Mouse (Mus musculus) myocyte (in vitro differentiated cells): ENCODE measurements around the gene Ccdc155. TPM values are rescaled to one million over a fixed set of nuclear protein-coding genes. Genes with fewer than 3 reads are reported as not detected.

Experiments
- H3K27me3 ChIP-seq: one replicate; pipeline ENCODE4 v1.6.1; 2011; ENCODE audit not compliant: control insufficient read depth, insufficient read depth, insufficient read length
- H3K36me3 ChIP-seq: one replicate; pipeline ENCODE4 v1.6.1; 2011; ENCODE audit not compliant: control insufficient read depth, insufficient read depth
- H3K4me2 ChIP-seq: one replicate; pipeline ENCODE4 v1.6.1; 2011; ENCODE audit warnings: low read depth, control low read depth
- H3K4me3 ChIP-seq: one replicate; pipeline ENCODE4 v1.5.1; 2011; ENCODE audit warnings: mild to moderate bottlenecking, control low read depth, moderate library complexity
- H3K79me2 ChIP-seq: one replicate; pipeline ENCODE4 v1.6.1; 2011; ENCODE audit not compliant: control insufficient read depth, insufficient read depth
- H3ac ChIP-seq: one replicate; pipeline ENCODE4 v1.6.1; 2011; ENCODE audit not compliant: control insufficient read depth, insufficient read length
- CEBPB ChIP-seq: IDR thresholded peaks from 2 replicates; pipeline ENCODE4 v1.6.1; 2011; ENCODE audit warnings: mild to moderate bottlenecking, moderate library complexity; ENCODE audit not compliant: poor library complexity, insufficient read depth, severe bottlenecking
- E2F4 ChIP-seq: IDR thresholded peaks from one replicate; pipeline ENCODE4 v1.6.1; 2011; ENCODE audit warnings: mild to moderate bottlenecking, control low read depth, moderate library complexity; ENCODE audit not compliant: insufficient read depth
- MAX ChIP-seq: IDR thresholded peaks from one replicate; pipeline ENCODE4 v1.6.1; 2011; ENCODE audit warnings: low read depth, mild to moderate bottlenecking, control low read depth
- MYOD1 ChIP-seq, 3 experiments: IDR thresholded peaks; one replicate each; pipeline ENCODE4 v1.6.1; 2011; ENCODE audit warnings: control low read depth in 2 of 3, low read depth in 2 of 3, mild to moderate bottlenecking in 2 of 3, moderate library complexity in 1 of 3; ENCODE audit not compliant: insufficient read length in 2 of 3, control insufficient read depth in 1 of 3
- MYOG ChIP-seq, 3 experiments: IDR thresholded peaks; one replicate each; pipeline ENCODE4 v1.6.1; 2011; ENCODE audit warnings: control low read depth in 2 of 3, low read depth in 2 of 3, mild to moderate bottlenecking in 2 of 3; ENCODE audit not compliant: insufficient read length in 2 of 3, control insufficient read depth in 1 of 3, insufficient read depth in 1 of 3
- POLR2A ChIP-seq: IDR thresholded peaks from one replicate; pipeline ENCODE4 v1.6.1; 2011; ENCODE audit warnings: low read depth, mild to moderate bottlenecking, control low read depth, moderate library complexity; ENCODE audit not compliant: insufficient read length
- POLR2AphosphoS2 ChIP-seq: IDR thresholded peaks from one replicate; pipeline ENCODE4 v1.6.1; 2011; ENCODE audit warnings: low read depth, control low read depth; ENCODE audit not compliant: insufficient read length
- REST ChIP-seq: IDR thresholded peaks from one replicate; pipeline ENCODE4 v1.6.1; 2011; ENCODE audit warnings: mild to moderate bottlenecking, control low read depth, moderate library complexity; ENCODE audit not compliant: insufficient read depth, insufficient read length
- SRF ChIP-seq: IDR thresholded peaks from one replicate; pipeline ENCODE4 v1.6.1; 2011; ENCODE audit warnings: low read depth; ENCODE audit not compliant: control insufficient read depth, insufficient read length
- TCF12 ChIP-seq: IDR thresholded peaks from one replicate; pipeline ENCODE4 v1.6.1; 2011; ENCODE audit warnings: mild to moderate bottlenecking, control low read depth; ENCODE audit not compliant: poor library complexity, insufficient read depth, severe bottlenecking
- TCF3 ChIP-seq: IDR thresholded peaks from one replicate; pipeline ENCODE4 v1.6.1; 2011; ENCODE audit warnings: low read depth, control low read depth; ENCODE audit not compliant: insufficient read length
- USF1 ChIP-seq: IDR thresholded peaks from one replicate; pipeline ENCODE4 v1.6.1; 2011; ENCODE audit warnings: low read depth, mild to moderate bottlenecking, control low read depth, moderate library complexity
- polyA plus RNA-seq: library from polyadenylated mRNA; unstranded; fragments of >200 nt; fragmentation: generic; extraction: Trizol; gene quantifications from one replicate; pipeline ENCODE4 v1.2.1, GENCODE M21; 2012; ENCODE audit warnings: missing spikeins

Gene Ccdc155
- polyA plus RNA-seq, 1 experiment, result 2.2 TPM

DNA sequence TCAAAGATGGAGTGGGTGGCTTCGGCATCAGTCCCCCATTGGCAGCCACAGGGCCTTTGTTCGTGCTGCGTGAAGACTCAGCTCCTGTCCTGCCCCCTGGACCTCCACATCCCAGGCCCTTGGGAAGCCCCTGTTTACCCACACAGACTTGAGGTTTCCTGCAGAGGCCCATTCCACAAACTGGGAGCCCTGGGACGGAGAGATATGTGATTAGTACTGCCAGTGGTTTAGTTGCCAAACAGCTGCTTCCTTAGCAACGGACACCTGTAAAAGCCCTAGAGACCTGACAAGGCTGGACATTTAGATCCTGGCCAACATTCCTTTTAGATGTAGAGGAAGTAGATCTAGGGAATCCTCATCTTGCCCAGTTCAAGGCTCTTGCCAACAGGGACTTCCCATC lies 62.8 kb downstream of the Ccdc155 start:
- H3K79me2 ChIP-seq, result no peaks in the 10 kb centered on the region
- H3ac ChIP-seq, result no peak overlapping the region
- H3K27me3 ChIP-seq, result no peaks in the 10 kb centered on the region
- no peak overlapping the region for H3K4me2 ChIP-seq
- H3K36me3 ChIP-seq, result peaks cover 4% of the 10 kb centered on the region
- H3K4me3 ChIP-seq, result no peak overlapping the region
- TF ChIP-seq TCF12 (no peak), TCF3 (no peak), CEBPB (no peak), MYOG (IDR thresholded peaks at IDR 0.05; ENCODE audit: control insufficient read depth in 1 of 3, insufficient read depth in 1 of 3, insufficient read length in 2 of 3, low read depth in 2 of 3) (no peak), E2F4 (no peak), MAX (no peak), USF1 (no peak), SRF (no peak), MYOD1 (IDR thresholded peaks at IDR 0.05; ENCODE audit: control insufficient read depth in 1 of 3, insufficient read length in 2 of 3, low read depth in 2 of 3) (no peak)

DNA sequence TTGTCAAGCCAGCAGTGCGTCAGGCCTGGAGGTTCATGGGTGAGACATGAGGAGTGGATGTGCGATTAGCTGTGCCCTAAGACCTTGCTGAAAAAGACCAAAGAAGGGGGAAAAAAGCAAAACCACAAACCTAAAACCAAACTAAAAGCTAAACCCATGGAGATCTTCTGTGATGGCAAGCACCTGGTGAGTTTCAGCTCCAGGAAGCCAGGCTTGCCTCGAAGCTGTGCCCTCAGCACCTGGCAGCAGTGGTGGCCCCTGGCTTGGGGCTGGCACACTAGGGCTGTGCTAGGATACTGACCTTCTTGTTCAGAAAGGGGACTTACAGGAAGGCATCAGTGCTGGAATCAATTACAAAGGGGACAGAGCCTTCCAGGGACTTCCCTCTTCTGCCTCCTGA lies 63.4 kb downstream of the Ccdc155 start:
- Histone ChIP-seq H3K4me2 (no peak overlapping the region), H3K27me3 (no peaks in the 10 kb centered on the region), H3K36me3 (peaks cover 4% of the 10 kb centered on the region), H3ac (no peak overlapping the region), H3K4me3 (no peak overlapping the region), H3K79me2 (no peaks in the 10 kb centered on the region)
- TF ChIP-seq E2F4, result no peak
- TF ChIP-seq SRF, result no peak
- no peak for TF ChIP-seq POLR2AphosphoS2
- TF ChIP-seq USF1, result no peak
- TF ChIP-seq CEBPB, result no peak
- no peak for TF ChIP-seq MYOD1 (IDR thresholded peaks at IDR 0.05; ENCODE audit: control insufficient read depth in 1 of 3, insufficient read length in 2 of 3, low read depth in 2 of 3)

DNA sequence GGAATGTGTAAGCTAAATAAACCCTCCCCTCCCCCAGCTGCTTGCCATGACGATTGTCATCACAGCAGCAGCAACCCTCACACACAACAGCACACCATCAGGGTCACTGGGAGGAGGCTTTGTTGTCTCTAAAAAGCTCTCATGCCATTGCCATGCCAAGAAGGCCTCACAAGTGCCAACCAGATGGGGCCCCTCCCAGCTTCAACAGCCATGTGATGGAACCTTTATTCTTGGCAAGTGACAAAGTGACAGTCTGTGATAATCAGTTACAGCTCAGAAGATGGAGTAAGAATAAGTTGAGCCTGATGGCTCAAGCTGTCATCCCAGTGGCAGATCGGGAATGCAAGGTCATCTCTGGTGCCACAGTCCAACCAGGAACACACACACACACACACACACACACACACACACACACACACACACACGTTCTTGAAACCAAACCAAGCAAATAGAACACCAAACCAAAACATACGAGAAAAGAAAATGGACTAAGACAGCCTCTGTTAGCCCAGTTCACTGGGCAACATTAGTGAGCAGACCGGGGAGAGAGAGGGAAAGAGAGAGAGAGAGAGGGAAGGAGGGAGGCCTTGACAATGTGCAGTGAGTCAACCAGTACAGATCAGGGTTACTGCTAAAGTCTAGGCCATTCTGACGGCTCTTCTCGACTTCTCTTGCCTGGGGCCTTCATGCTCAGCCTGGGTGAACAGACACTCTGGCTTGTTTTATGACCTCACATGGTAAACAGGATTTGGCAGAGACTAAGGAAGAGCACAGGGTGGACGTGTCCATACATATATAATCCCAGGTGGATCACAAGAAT lies 64.6 kb downstream of the Ccdc155 start:
- Histone ChIP-seq H3K36me3 (peaks cover 4% of the 10 kb centered on the region), H3K27me3 (no peaks in the 10 kb centered on the region), H3ac (no peak overlapping the region), H3K4me2 (no peak overlapping the region), H3K4me3 (no peak overlapping the region), H3K79me2 (no peaks in the 10 kb centered on the region)
- TF ChIP-seq USF1 (no peak), MAX (no peak)

DNA sequence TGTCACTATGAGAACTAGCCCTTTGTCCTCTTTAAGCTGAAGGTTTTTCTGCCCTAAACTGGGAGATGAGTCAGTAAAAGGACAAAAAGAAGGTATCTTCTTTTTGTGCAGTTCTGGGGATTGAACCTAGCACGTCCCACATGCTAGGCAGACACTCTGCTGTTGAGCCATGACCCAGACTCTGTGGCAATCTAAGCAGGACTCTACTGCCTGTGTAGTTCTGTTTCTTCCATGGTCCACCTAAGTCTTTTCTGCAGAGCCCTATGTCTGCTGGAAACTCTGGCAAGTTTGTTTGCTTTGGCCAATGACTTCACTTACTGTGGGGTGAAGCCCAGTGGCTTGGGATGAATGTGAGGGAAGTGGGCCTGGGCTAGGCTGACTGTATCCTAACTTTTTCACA lies 66.3 kb downstream of the Ccdc155 start:
- Histone ChIP-seq H3K4me3 (no peak overlapping the region), H3K79me2 (no peaks in the 10 kb centered on the region), H3K27me3 (no peaks in the 10 kb centered on the region), H3ac (no peak overlapping the region), H3K4me2 (no peak overlapping the region), H3K36me3 (no peaks in the 10 kb centered on the region)
- no peak for TF ChIP-seq TCF12
- no peak for TF ChIP-seq MYOD1 (IDR thresholded peaks at IDR 0.05; ENCODE audit: control insufficient read depth in 1 of 3, insufficient read length in 2 of 3, low read depth in 2 of 3)
- TF ChIP-seq POLR2A, result no peak
- no peak for TF ChIP-seq REST
- no peak for TF ChIP-seq CEBPB
- no peak for TF ChIP-seq SRF
- no peak for TF ChIP-seq E2F4
- TF ChIP-seq USF1, result no peak
- no peak for TF ChIP-seq POLR2AphosphoS2
- no peak for TF ChIP-seq MAX
- TF ChIP-seq MYOG (IDR thresholded peaks at IDR 0.05; ENCODE audit: control insufficient read depth in 1 of 3, insufficient read depth in 1 of 3, insufficient read length in 2 of 3, low read depth in 2 of 3), result no peak
- no peak for TF ChIP-seq TCF3

DNA sequence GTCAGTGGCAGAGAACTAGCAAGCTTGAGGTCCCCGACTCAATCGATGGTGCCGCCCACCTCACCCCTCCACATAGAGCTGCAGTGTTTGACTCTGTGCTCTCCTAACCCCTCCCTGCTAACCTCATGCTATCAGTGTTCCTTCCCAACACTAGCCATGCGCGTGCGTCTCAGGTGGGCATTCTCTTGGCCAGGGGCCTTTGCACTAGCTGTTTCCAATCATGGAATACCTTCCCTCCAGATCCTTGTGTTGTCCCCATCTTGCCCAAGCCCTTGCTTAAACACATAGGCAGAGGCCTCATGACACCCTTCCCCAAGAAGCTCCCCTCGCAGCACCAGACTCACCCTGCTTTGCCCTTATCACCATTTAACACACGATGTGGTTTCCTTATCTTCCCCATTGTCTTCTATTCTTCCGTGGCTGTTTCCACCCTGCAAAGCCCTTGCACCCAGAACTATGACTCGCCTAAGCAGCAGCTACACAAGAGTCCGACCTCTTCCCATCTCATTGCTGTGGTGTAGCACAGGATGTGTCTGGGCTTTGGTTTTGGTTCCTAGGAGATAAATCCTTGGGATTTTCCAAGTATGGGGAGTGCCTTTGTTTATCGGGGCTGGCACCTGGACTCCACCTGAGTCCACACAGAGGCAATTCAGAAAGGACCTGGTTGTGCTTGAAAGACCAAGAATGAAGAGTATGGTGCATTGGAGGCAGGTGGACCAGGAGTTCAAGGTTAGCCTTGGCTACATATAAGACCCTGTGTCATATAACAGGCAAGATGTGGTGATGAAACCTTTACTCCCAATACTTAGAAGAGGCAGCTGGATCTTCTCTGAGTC lies 67.3 kb downstream of the Ccdc155 start:
- H3ac ChIP-seq, result no peak overlapping the region

More for the DNA sequence above, 67.3 kb downstream of the Ccdc155 start:
- H3K36me3 ChIP-seq, result no peaks in the 10 kb centered on the region
- H3K4me2 ChIP-seq, result no peak overlapping the region
- no peak for TF ChIP-seq TCF12
- TF ChIP-seq POLR2A, result no peak
- no peak for TF ChIP-seq MAX
- no peak for TF ChIP-seq REST
- no peak for TF ChIP-seq MYOD1 (IDR thresholded peaks at IDR 0.05; ENCODE audit: control insufficient read depth in 1 of 3, insufficient read length in 2 of 3, low read depth in 2 of 3)
- TF ChIP-seq CEBPB, result no peak
- TF ChIP-seq SRF, result no peak
- no peak for TF ChIP-seq USF1
- no peak for TF ChIP-seq MYOG (IDR thresholded peaks at IDR 0.05; ENCODE audit: control insufficient read depth in 1 of 3, insufficient read depth in 1 of 3, insufficient read length in 2 of 3, low read depth in 2 of 3)
- TF ChIP-seq POLR2AphosphoS2, result no peak
- no peak for TF ChIP-seq E2F4
- no peak for TF ChIP-seq TCF3
- no peaks in the 10 kb centered on the region for H3K27me3 ChIP-seq
- no peaks in the 10 kb centered on the region for H3K79me2 ChIP-seq
- no peak overlapping the region for H3K4me3 ChIP-seq
